Mouse (Mus musculus): ENCODE measurements at regions not wholly inside any gene's neighbourhood (a gene's known extent, or its start where the extent isn't known, plus 50 kb on each side); places are given as distances from the start of the nearest gene placed in this dataset.

GRCm38 (mm10) chr6:53134410-53134809 is 66.0 kb upstream of the Jazf1 start:
- no peak for TF ChIP-seq CEBPB (IDR thresholded peaks at IDR 0.05; ENCODE audit: low read depth)
- no peak for TF ChIP-seq MYOG (IDR thresholded peaks at IDR 0.05; ENCODE audit: control insufficient read depth, extremely low read depth, insufficient read length)
- TF ChIP-seq CTCF (IDR thresholded peaks at IDR 0.05; ENCODE audit: control insufficient read depth, insufficient read depth, insufficient read length): no peak
- no peak for TF ChIP-seq MAX (IDR thresholded peaks at IDR 0.05)
- no peak for TF ChIP-seq USF1 (IDR thresholded peaks at IDR 0.05; ENCODE audit: low read depth)
- TF ChIP-seq MYOD1 (IDR thresholded peaks at IDR 0.05; ENCODE audit: control insufficient read depth, insufficient read length, low read depth): no peak
- no peak for TF ChIP-seq FOSL1 (IDR thresholded peaks at IDR 0.05; ENCODE audit: insufficient read depth, low read length, poor library complexity, severe bottlenecking)
